Mouse (Mus musculus): ENCODE measurements around the gene Rai1. TPM values are rescaled to one million over a fixed set of nuclear protein-coding genes. Genes with fewer than 3 reads are reported as not detected.
A peak's percentile ranks its signal among the peaks of the same experiment; 100 is the strongest.

The Rai1 gene
- polyA plus RNA-seq, 1 experiment, result 5.2 TPM

GRCm38 (mm10) chr11:60190055-60190641 lies 85.3 kb downstream of the Rai1 start:
- Histone ChIP-seq H3K36me3 (ENCODE audit: control insufficient read depth, insufficient read depth, low read length) (no peaks in the 10 kb centered on the region), H3K4me3 (ENCODE audit: control insufficient read depth, low read depth, low read length) (no peak overlapping the region), H3K27me3 (ENCODE audit: control insufficient read depth, insufficient read depth, low read length) (no peaks in the 10 kb centered on the region), H3K27ac (ENCODE audit: control insufficient read depth, insufficient read depth, low read depth, low read length) (no peak overlapping the region), H3K4me1 (ENCODE audit: control insufficient read depth, insufficient read depth, low read length) (peaks cover 3% of the 10 kb centered on the region; the same call in 1 of the 2 replicates)
- no peak for TF ChIP-seq CTCF (IDR thresholded peaks at IDR 0.05; ENCODE audit: control insufficient read depth, insufficient read depth, insufficient replicate concordance, low read depth, low read length)
- no peak for TF ChIP-seq POLR2A (IDR thresholded peaks at IDR 0.05; ENCODE audit: control insufficient read depth, low read depth, low read length)

GRCm38 (mm10) chr11:60192534-60192933 lies 87.7 kb downstream of the Rai1 start:
- TF ChIP-seq CTCF (IDR thresholded peaks at IDR 0.05; ENCODE audit: control insufficient read depth, insufficient read depth, insufficient replicate concordance, low read depth, low read length), result no peak
- no peak for TF ChIP-seq POLR2A (IDR thresholded peaks at IDR 0.05; ENCODE audit: control insufficient read depth, low read depth, low read length)
- no peaks in the 10 kb centered on the region for H3K27me3 ChIP-seq (ENCODE audit: control insufficient read depth, insufficient read depth, low read length)
- peaks cover 3% of the 10 kb centered on the region; the same call in 1 of the 2 replicates for H3K4me1 ChIP-seq (ENCODE audit: control insufficient read depth, insufficient read depth, low read length)
- no peak overlapping the region for H3K4me3 ChIP-seq (ENCODE audit: control insufficient read depth, low read depth, low read length)
- H3K36me3 ChIP-seq (ENCODE audit: control insufficient read depth, insufficient read depth, low read length), result no peaks in the 10 kb centered on the region
- no peak overlapping the region for H3K27ac ChIP-seq (ENCODE audit: control insufficient read depth, insufficient read depth, low read depth, low read length)

- Histone ChIP-seq H3K4me3 (ENCODE audit: control insufficient read depth, low read depth, low read length) (no peak overlapping the region), H3K27ac (ENCODE audit: control insufficient read depth, insufficient read depth, low read depth, low read length) (no peak overlapping the region), H3K4me1 (ENCODE audit: control insufficient read depth, insufficient read depth, low read length) (peaks cover 3% of the 10 kb centered on the region; the same call in 1 of the 2 replicates), H3K27me3 (ENCODE audit: control insufficient read depth, insufficient read depth, low read length) (no peaks in the 10 kb centered on the region), H3K36me3 (ENCODE audit: control insufficient read depth, insufficient read depth, low read length) (no peaks in the 10 kb centered on the region)
- no peak for TF ChIP-seq CTCF (IDR thresholded peaks at IDR 0.05; ENCODE audit: control insufficient read depth, insufficient read depth, insufficient replicate concordance, low read depth, low read length)
- TF ChIP-seq POLR2A (IDR thresholded peaks at IDR 0.05; ENCODE audit: control insufficient read depth, low read depth, low read length), result no peak
These were observed 88.7 kb downstream of the Rai1 start for GRCm38 (mm10) chr11:60193556-60193955.

- TF ChIP-seq POLR2A (IDR thresholded peaks at IDR 0.05; ENCODE audit: control insufficient read depth, low read depth, low read length) (no peak), CTCF (IDR thresholded peaks at IDR 0.05; ENCODE audit: control insufficient read depth, insufficient read depth, insufficient replicate concordance, low read depth, low read length) (0 out of 2 replicates have a peak, but pooled peaks have one; percentile 10)
- Histone ChIP-seq H3K27ac (ENCODE audit: control insufficient read depth, insufficient read depth, low read depth, low read length) (no peak overlapping the region), H3K4me1 (ENCODE audit: control insufficient read depth, insufficient read depth, low read length) (no peaks in the 10 kb centered on the region), H3K4me3 (ENCODE audit: control insufficient read depth, low read depth, low read length) (no peak overlapping the region), H3K36me3 (ENCODE audit: control insufficient read depth, insufficient read depth, low read length) (no peaks in the 10 kb centered on the region), H3K27me3 (ENCODE audit: control insufficient read depth, insufficient read depth, low read length) (no peaks in the 10 kb centered on the region)
These were observed 90.3 kb downstream of the Rai1 start for GRCm38 (mm10) chr11:60195108-60195507.

GRCm38 (mm10) chr11:60196344-60196743 lies 91.5 kb downstream of the Rai1 start:
- Histone ChIP-seq H3K36me3 (ENCODE audit: control insufficient read depth, insufficient read depth, low read length) (no peaks in the 10 kb centered on the region), H3K27me3 (ENCODE audit: control insufficient read depth, insufficient read depth, low read length) (no peaks in the 10 kb centered on the region), H3K27ac (ENCODE audit: control insufficient read depth, insufficient read depth, low read depth, low read length) (no peak overlapping the region), H3K4me3 (ENCODE audit: control insufficient read depth, low read depth, low read length) (no peak overlapping the region), H3K4me1 (ENCODE audit: control insufficient read depth, insufficient read depth, low read length) (no peaks in the 10 kb centered on the region)
- TF ChIP-seq CTCF (IDR thresholded peaks at IDR 0.05; ENCODE audit: control insufficient read depth, insufficient read depth, insufficient replicate concordance, low read depth, low read length), result no peak
- no peak for TF ChIP-seq POLR2A (IDR thresholded peaks at IDR 0.05; ENCODE audit: control insufficient read depth, low read depth, low read length)

GRCm38 (mm10) chr11:60197998-60198619 lies 93.3 kb downstream of the Rai1 start:
- H3K27me3 ChIP-seq (ENCODE audit: control insufficient read depth, insufficient read depth, low read length), result no peaks in the 10 kb centered on the region
- H3K4me1 ChIP-seq (ENCODE audit: control insufficient read depth, insufficient read depth, low read length), result no peaks in the 10 kb centered on the region
- H3K4me3 ChIP-seq (ENCODE audit: control insufficient read depth, low read depth, low read length), result no peak overlapping the region
- H3K36me3 ChIP-seq (ENCODE audit: control insufficient read depth, insufficient read depth, low read length), result no peaks in the 10 kb centered on the region
- H3K27ac ChIP-seq (ENCODE audit: control insufficient read depth, insufficient read depth, low read depth, low read length), result no peak overlapping the region
- TF ChIP-seq POLR2A (IDR thresholded peaks at IDR 0.05; ENCODE audit: control insufficient read depth, low read depth, low read length) (0 out of 2 replicates have a peak, but pooled peaks have one; percentile 10), CTCF (IDR thresholded peaks at IDR 0.05; ENCODE audit: control insufficient read depth, insufficient read depth, insufficient replicate concordance, low read depth, low read length) (no peak)

GRCm38 (mm10) chr11:60198651-60199050 lies 93.8 kb downstream of the Rai1 start:
- Histone ChIP-seq H3K27me3 (ENCODE audit: control insufficient read depth, insufficient read depth, low read length) (no peaks in the 10 kb centered on the region), H3K36me3 (ENCODE audit: control insufficient read depth, insufficient read depth, low read length) (no peaks in the 10 kb centered on the region), H3K4me3 (ENCODE audit: control insufficient read depth, low read depth, low read length) (no peak overlapping the region), H3K4me1 (ENCODE audit: control insufficient read depth, insufficient read depth, low read length) (no peaks in the 10 kb centered on the region), H3K27ac (ENCODE audit: control insufficient read depth, insufficient read depth, low read depth, low read length) (no peak overlapping the region)
- TF ChIP-seq POLR2A (IDR thresholded peaks at IDR 0.05; ENCODE audit: control insufficient read depth, low read depth, low read length) (no peak), CTCF (IDR thresholded peaks at IDR 0.05; ENCODE audit: control insufficient read depth, insufficient read depth, insufficient replicate concordance, low read depth, low read length) (no peak)
